Mouse (Mus musculus) bone marrow, adult 2 months (tissue): ENCODE results near the gene Jmy.

ENCODE experiments used
- CTCF ChIP-seq: fragments of 200-500 bp; IDR thresholded peaks from 2 replicates; pipeline ENCODE4 v1.5.1; 2011; ENCODE audit warnings: low read length, control low read depth; ENCODE audit not compliant: control insufficient read depth, insufficient read depth
- POLR2A ChIP-seq: fragments of 200-500 bp; IDR thresholded peaks from 2 replicates; pipeline ENCODE4 v1.6.1; 2011; ENCODE audit warnings: low read depth, mild to moderate bottlenecking, control low read depth, low read length, borderline replicate concordance; ENCODE audit not compliant: control insufficient read depth

- TF ChIP-seq CTCF (no peak), POLR2A (no peak)
Observed at GRCm38 (mm10) chr13:93484276-93484675, 15.3 kb downstream of the Jmy start.
